Mouse (Mus musculus): Measurements from ENCODE around the gene Asap2.

GRCm38 (mm10) chr12:21146826-21147225, 156.6 kb downstream of the Asap2 start:
- no peak for TF ChIP-seq GATA1 (IDR thresholded peaks at IDR 0.05; ENCODE audit: low read length)
- TF ChIP-seq TAL1 (IDR thresholded peaks at IDR 0.05; ENCODE audit: low read length) = no peak

All from erythroblast, embryonic 14.5 days (primary cell).